Mouse (Mus musculus) megakaryocyte, adult 5-6 weeks (primary cell): ENCODE results near the gene Fst. TPM values are rescaled to one million over a fixed set of nuclear protein-coding genes. Genes with fewer than 3 reads are reported as not detected.

Experiments
- ATAC-seq: 2 replicates; pipeline ENCODE4 v1.8.0; 2016; ENCODE audit warnings: mild to moderate bottlenecking, inconsistent platforms; ENCODE audit not compliant: poor library complexity, severe bottlenecking
- total RNA-seq, 2 experiments: library from RNA; stranded (forward) in 1 of 2; stranded (reverse) in 1 of 2; fragments of 153-499, 151-499 nt in 1 of 2; fragments of 221-1000, 200-1000 nt in 1 of 2; gene quantifications; 2 replicates each; pipeline versions ENCODE4 v1.2.3 to v1.2.4; 2015 to 2017

Fst gene
- 0.91 and 1.5 TPM in 2 replicates for total RNA-seq (2015)
- 0.18 and 0.89 TPM in 2 replicates for total RNA-seq (2017)

DNA sequence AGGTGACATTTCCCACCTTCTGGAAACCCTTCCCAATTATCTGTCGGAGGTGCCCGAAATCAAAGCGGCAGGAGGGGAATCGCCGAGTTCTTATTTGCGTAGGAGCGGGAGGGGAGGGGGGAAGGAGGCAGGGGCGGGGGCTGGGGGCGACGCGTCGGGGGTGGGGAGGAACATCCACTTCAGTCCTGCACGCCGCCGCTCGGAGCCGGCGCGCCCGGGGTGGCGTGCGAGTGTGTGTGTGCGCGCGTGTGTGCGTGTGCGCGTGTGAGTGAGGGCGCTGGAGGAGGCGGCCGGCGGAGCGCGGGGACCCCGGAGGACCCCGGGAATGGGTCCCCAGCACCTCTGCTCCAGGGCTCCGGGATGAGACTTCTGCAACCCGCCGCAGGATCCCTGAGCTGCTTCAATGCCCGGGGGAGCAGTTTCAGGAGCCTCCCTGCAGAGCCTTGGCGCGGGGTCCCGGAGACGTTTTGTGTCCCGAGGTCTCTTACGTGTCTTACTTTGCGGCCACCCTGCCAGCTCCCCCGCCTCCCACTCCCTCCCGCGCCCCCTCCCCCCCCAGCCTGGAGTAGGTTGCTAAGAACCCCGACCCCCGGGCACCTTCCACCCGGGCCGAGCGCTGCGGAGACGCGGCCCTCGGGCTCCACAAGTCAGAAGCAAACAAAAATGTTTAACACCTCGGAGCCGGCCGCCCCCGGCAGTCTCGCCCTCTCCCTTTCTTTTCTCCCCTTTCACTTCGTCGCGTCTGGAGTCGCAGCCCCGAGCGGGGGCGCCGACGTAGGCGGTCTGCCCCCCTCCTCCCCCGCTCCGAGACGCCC lies at the start of gene Fst:
TSS of gene Fst (minus strand) at position 66 of the 815 bp plus-strand sequence.
- ATAC-seq = no peak

DNA sequence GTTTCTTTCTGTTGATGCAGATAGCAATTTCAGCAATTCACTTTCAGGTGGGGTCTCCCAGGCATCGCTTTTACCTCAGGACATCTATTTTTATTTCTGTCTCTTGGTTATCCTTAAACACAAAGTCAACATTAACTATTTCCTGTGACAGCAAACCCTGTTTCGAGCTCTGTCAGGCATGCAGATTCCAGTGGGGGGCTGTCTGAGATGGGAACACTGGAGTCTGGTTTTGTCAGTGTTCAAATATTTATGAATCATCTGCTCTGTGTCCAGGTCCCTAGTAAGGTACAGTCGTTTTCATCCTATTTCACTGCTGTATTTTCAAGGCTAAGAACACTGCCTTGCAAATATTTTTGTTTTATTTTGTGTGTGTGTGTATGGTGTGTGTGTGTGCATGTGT lies 35.1 kb upstream of the Fst start:
- ATAC-seq = no peak

GRCm38 (mm10) chr13:114488178-114488577 lies 29.4 kb upstream of the Fst start:
- no peak for ATAC-seq

GRCm38 (mm10) chr13:114478329-114478728 lies 19.6 kb upstream of the Fst start:
- ATAC-seq = no peak

- no peak for ATAC-seq
These were observed 11.2 kb upstream of the Fst start for GRCm38 (mm10) chr13:114469945-114470344.

- ATAC-seq = peak; percentile 77
These were observed 7.6 kb upstream of the Fst start for GRCm38 (mm10) chr13:114466269-114466919.

- ATAC-seq = no peak
These were observed 6.6 kb upstream of the Fst start for GRCm38 (mm10) chr13:114465387-114465786.

DNA sequence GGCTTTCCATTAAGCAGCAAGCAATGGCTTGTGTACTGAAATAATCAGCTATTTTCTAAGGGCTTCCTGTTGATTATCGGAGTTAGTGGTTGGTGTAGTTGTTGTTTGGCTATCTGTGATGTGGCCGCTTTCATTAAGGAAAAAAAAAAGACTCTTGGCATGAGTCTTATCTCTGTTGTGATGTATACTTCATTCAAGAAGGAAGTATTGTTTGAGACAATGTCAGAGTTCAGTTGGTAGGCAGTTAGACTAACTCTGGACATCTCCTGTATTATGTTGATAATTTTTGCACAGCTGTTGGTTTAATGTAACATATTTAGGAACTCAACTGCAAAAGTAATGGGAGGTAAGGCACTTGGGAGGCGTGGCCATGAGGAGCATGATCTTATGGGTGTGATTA lies 6.1 kb upstream of the Fst start:
- no peak for ATAC-seq

DNA sequence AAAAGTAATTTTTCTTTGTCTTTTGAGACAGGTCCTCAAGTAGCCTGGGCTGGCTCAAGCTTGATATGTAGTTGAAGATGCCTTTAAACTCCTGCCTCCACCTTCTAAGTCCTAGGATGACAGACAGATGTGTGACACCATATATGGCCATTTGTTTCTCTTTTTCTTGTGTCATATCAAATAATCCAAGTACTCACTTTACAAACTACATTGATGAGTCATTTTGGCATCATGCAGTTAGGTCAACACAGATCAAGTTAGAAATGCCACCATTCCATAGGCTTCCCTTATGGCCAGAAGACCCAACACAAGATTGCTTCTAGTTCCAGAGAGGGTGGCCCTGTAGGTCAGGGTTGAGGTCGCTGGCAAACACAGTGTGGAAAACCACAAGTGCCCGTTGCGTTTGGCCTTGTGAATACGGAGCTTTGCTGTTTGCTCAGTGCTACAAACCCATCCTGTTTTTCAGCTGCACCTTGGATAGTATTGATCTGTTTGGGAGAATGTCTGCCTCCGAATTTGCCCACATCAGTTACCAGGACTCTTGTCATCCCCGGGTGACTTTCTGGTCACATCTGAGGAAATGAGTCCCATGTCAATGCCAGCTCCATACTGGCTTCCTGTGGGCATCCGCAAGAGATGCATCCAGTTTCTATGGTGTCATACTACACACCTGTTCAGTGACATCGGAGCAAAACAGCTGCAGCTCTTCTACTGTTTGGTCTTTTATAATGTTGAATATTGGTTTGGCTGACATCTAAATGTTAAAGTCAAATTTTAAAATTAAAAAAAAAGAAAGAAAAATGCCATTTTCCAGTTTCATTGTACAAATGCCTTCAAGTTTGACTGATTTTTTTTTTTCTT lies 4.0 kb upstream of the Fst start:
- ATAC-seq = no peak

DNA sequence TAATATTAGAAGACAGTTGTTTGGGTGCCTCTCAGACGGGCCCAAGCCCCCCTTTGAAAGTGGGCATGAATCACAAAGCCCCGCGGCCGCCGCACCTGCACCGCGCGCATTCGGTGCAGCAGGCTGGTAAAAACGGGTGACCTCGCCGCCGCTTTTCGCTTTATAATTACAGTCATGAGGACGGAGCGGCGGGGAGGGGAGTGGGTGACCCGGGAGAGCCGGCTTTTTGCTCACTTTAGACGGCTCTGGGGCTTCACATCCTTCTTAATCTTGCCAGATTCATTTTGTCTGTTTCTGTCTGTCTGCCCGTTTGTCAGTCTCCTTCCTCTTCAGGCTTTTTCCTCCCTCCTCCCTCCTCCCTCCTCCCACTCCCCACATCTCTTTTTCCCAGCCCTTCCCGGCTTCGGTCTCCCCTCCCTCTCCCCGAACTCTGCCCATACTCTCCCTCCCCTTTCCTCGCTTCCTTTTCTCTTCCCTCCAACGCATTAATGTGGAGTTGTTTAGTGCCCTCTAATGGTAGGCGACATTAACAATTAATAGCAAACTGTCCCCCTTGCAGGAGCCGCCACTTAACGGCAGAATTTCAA lies 1.6 kb upstream of the Fst start:
- peak; percentile 52 for ATAC-seq

- ATAC-seq = no peak
These were observed 980 bp upstream of the Fst start for GRCm38 (mm10) chr13:114459701-114460160.

DNA sequence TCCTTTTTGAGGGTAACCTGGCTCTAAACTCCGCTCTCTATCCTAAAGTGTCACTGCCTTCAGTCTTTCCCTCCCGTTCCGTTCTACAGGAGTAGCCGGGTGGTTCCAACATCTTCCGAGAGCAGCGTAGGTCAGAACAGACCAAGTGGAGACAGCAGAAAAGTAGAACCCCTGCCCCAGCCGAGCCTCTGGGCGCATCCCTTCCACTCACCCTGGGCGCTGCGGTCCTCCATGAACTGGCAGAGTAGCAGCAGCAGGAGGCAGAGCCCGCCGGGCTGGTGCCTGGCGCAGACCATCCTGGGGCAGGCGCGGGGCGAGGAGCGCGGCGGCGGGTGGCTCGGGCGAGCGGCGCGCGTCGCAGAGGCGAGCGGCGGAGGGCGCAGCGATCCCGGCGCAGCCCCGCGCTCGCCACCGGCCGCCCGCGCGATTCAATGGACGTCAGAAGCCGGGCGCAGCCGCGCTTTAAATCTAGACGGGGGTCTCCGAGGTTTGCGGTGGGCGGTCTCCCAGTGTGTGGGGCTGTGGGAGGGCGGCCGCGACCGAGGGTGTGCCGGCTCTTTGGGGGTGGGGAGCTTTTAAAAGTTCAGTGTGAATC lies 363 bp downstream of the Fst start:
- peak; percentile 33 for ATAC-seq

DNA sequence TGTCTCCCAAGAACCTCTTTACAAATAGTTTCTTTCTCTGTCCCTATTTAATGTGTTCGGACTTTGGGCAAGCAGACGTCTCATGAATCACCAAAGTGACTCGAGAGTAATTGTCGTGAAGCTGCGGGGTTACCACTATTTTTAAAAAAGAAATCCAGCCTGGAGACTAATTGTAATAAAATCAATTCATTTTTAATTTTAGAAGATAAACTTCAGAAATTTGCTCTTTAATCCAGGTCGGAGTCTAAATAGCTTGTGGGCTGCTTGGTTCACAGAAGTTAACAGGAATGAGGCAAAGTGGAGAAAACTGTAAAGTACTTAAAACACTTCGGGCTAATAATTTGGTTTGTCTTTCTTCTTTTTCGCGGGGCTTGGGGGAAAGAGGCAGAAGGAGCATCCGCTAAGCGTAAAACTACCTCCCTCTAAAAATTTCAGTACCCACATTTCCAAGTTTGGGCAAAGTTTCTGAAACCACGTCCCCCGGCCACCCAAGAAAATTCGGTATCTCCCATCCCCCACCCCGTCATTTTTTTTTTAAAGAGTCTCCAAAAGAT lies 1.1 kb downstream of the Fst start:
- ATAC-seq = no peak

DNA sequence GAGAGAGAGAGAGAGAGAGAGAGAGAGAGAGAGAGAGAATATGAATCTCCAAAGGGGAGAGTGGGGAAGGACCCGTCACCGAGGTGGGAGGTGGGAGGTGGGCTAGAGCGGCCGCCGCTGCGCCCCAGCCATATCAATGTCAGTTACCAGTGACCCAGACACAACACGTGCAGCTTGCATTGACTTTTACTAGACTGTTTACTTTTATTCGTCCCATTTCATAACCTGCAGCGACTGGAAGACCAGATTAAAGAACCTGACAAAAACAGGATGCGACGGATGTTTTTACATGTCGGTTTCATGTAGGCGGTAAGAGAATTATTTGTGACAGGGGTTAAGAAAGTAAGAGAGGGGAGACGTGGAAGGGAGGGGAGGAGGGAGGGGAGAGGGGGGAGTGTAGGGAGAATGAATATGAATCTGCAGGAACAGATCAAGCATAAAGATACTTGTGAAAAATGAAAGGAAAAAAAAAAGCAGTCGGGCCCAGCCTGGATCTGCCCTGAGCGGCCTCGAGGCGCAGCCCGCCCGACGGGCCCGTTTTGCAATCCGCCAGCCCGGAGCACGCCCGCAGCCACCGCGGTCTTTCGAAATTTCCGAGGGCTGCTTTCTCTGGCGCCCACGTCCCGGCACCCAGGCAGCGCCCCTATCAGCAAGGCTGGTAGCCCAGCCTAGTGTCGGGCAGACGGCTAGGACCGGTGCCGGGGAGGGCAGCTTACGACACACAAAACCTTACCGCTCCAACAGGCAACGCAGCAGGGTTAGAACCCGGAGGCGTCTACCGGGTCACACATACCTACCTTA lies 1.8 kb downstream of the Fst start:
- peak; percentile 78 for ATAC-seq

DNA sequence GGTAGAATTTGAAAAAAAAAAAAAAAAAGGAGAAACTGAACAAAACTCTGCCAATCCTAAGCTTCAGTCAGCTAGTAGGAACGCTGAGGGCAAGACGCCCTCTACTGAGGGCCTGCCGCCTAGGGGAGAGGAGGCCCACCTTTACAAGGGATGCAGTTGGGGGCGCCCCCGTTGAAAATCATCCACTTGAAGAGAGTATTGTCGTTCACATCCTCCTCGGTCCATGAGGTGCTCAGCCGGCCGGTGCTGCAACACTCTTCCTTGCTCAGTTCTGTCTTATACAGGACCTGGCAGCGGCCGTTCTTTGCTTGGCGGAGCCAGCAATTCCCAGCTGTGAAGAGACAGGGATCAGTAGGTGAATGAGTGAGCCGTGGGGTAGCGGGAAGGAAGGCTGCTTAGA lies 2.5 kb downstream of the Fst start:
- ATAC-seq = no peak

DNA sequence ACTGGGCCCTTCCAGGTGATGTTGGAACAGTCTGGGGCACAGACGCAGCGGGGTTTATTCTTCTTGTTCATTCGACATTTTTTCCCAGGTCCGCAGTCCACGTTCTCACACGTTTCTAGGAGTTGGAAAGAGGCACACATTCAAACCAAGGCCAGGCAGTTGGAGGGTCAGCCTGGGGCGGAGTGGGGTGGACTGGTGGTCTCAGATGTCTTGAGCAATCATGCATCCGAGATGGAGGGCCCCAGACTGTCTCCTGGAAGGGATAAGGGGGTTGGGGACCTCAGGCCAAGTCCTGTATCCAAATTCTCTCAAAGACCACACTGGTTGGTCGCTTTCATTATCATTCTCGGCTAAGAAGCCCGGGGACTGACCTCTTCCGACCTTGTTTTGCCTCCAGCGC lies 3.0 kb downstream of the Fst start:
- ATAC-seq = no peak

DNA sequence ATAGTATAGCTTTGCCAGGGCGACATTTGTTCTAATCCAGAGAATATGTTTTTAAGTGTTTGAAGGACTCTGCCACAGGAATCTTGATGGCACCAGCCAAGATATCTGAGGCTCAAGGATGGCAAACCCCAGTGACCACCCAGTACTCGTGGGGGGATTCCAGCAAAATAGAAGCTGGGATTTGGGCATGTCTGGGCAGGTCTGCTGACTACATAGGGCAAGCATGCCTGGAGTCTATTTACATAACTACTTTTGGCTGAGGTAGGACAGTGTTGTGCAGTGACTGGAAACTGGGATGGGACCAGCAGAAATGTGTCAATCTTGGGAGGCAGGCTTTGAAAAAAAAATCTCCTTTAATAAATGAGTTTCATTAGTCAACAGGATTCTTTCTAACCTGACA lies 11.5 kb downstream of the Fst start:
- ATAC-seq = no peak

- ATAC-seq = no peak
These were observed 26.3 kb downstream of the Fst start for GRCm38 (mm10) chr13:114432491-114432890.

- ATAC-seq = no peak
These were observed 33.5 kb downstream of the Fst start for GRCm38 (mm10) chr13:114425230-114425629.
